Mouse (Mus musculus): ENCODE measurements around the gene Syn3. TPM values are rescaled to one million over a fixed set of nuclear protein-coding genes. Genes with fewer than 3 reads are reported as not detected.

Syn3 gene
- polyA plus RNA-seq, 1 experiment from 2014 or later, result 17.1 TPM

GRCm38 (mm10) chr10:86201006-86201405, 297.7 kb downstream of the Syn3 start:
- Histone ChIP-seq H3K27me3 (no peaks in the 10 kb centered on the region), H3K4me3 (no peak overlapping the region), H3K9me3 (no peaks in the 10 kb centered on the region), H3K9ac (replicated peaks) (no peak overlapping the region), H3K36me3 (no peaks in the 10 kb centered on the region), H3K4me2 (replicated peaks) (no peak overlapping the region), H3K4me1 (no peaks in the 10 kb centered on the region), H3K27ac (replicated peaks) (no peak overlapping the region)
- WGBS, result 95% methylated on average over 3 of the region's 3 CpGs
- ATAC-seq (replicated peaks), result no peak

GRCm38 (mm10) chr10:86196414-86197025, 302.2 kb downstream of the Syn3 start:
- Histone ChIP-seq H3K4me2 (replicated peaks) (no peak overlapping the region), H3K4me3 (no peak overlapping the region), H3K27ac (replicated peaks) (no peak overlapping the region), H3K9ac (replicated peaks) (no peak overlapping the region), H3K4me1 (no peaks in the 10 kb centered on the region), H3K9me3 (no peaks in the 10 kb centered on the region), H3K36me3 (no peaks in the 10 kb centered on the region), H3K27me3 (no peaks in the 10 kb centered on the region)
- WGBS, result 81% methylated on average over 3 of the region's 3 CpGs
- no peak for ATAC-seq (replicated peaks)

GRCm38 (mm10) chr10:86194722-86195121, 304.0 kb downstream of the Syn3 start:
- 62% methylated on average over 4 of the region's 4 CpGs for WGBS
- Histone ChIP-seq H3K27me3 (no peaks in the 10 kb centered on the region), H3K9ac (replicated peaks) (no peak overlapping the region), H3K4me2 (replicated peaks) (no peak overlapping the region), H3K9me3 (no peaks in the 10 kb centered on the region), H3K4me1 (no peaks in the 10 kb centered on the region), H3K27ac (replicated peaks) (no peak overlapping the region), H3K4me3 (no peak overlapping the region), H3K36me3 (no peaks in the 10 kb centered on the region)
- ATAC-seq (replicated peaks), result no peak

GRCm38 (mm10) chr10:86193863-86194434, 304.7 kb downstream of the Syn3 start:
- Histone ChIP-seq H3K27me3 (no peaks in the 10 kb centered on the region), H3K4me1 (no peaks in the 10 kb centered on the region), H3K4me3 (no peak overlapping the region), H3K36me3 (no peaks in the 10 kb centered on the region), H3K4me2 (replicated peaks) (no peak overlapping the region), H3K9me3 (no peaks in the 10 kb centered on the region), H3K27ac (replicated peaks) (no peak overlapping the region), H3K9ac (replicated peaks) (no peak overlapping the region)
- WGBS, result 51% methylated on average over 4 of the region's 4 CpGs
- ATAC-seq (replicated peaks), result no peak

GRCm38 (mm10) chr10:86188614-86189013, 310.1 kb downstream of the Syn3 start:
- no peak overlapping the region for H3K4me3 ChIP-seq
- H3K9me3 ChIP-seq, result no peaks in the 10 kb centered on the region
- H3K4me2 ChIP-seq (replicated peaks), result no peak overlapping the region
- 75% methylated on average over 4 of the region's 4 CpGs for WGBS
- H3K27ac ChIP-seq (replicated peaks), result no peak overlapping the region
- H3K27me3 ChIP-seq, result no peaks in the 10 kb centered on the region
- H3K4me1 ChIP-seq, result no peaks in the 10 kb centered on the region
- no peaks in the 10 kb centered on the region for H3K36me3 ChIP-seq
- no peak overlapping the region for H3K9ac ChIP-seq (replicated peaks)
- no peak for ATAC-seq (replicated peaks)

GRCm38 (mm10) chr10:86187881-86188280, 310.8 kb downstream of the Syn3 start:
- Histone ChIP-seq H3K4me3 (no peak overlapping the region), H3K9ac (replicated peaks) (no peak overlapping the region), H3K4me2 (replicated peaks) (no peak overlapping the region), H3K27me3 (no peaks in the 10 kb centered on the region), H3K9me3 (no peaks in the 10 kb centered on the region), H3K27ac (replicated peaks) (no peak overlapping the region), H3K36me3 (no peaks in the 10 kb centered on the region), H3K4me1 (no peaks in the 10 kb centered on the region)
- no peak for ATAC-seq (replicated peaks)
- 81% methylated on average over 5 of the region's 5 CpGs for WGBS

- Histone ChIP-seq H3K9ac (replicated peaks) (no peak overlapping the region), H3K4me2 (replicated peaks) (no peak overlapping the region), H3K9me3 (no peaks in the 10 kb centered on the region), H3K4me1 (no peaks in the 10 kb centered on the region), H3K27me3 (no peaks in the 10 kb centered on the region), H3K36me3 (no peaks in the 10 kb centered on the region), H3K27ac (replicated peaks) (no peak overlapping the region), H3K4me3 (no peak overlapping the region)
- 72% methylated on average over 8 of the region's 8 CpGs for WGBS
- no peak for ATAC-seq (replicated peaks)
These were observed 315.4 kb downstream of the Syn3 start for GRCm38 (mm10) chr10:86183148-86183885.

- Histone ChIP-seq H3K27me3 (no peaks in the 10 kb centered on the region), H3K4me2 (replicated peaks) (no peak overlapping the region), H3K4me3 (no peak overlapping the region), H3K9ac (replicated peaks) (no peak overlapping the region), H3K9me3 (no peaks in the 10 kb centered on the region), H3K36me3 (no peaks in the 10 kb centered on the region), H3K27ac (replicated peaks) (no peak overlapping the region), H3K4me1 (no peaks in the 10 kb centered on the region)
- WGBS, result 34% methylated on average over 3 of the region's 3 CpGs
- ATAC-seq (replicated peaks), result no peak
These were observed 316.4 kb downstream of the Syn3 start for GRCm38 (mm10) chr10:86182183-86182805.

- Histone ChIP-seq H3K9ac (replicated peaks) (no peak overlapping the region), H3K36me3 (no peaks in the 10 kb centered on the region), H3K27ac (replicated peaks) (no peak overlapping the region), H3K4me2 (replicated peaks) (no peak overlapping the region), H3K9me3 (no peaks in the 10 kb centered on the region), H3K27me3 (no peaks in the 10 kb centered on the region), H3K4me3 (no peak overlapping the region), H3K4me1 (no peaks in the 10 kb centered on the region)
- no peak for ATAC-seq (replicated peaks)
- 92% methylated on average over 2 of the region's 2 CpGs for WGBS
These were observed 322.3 kb downstream of the Syn3 start for GRCm38 (mm10) chr10:86176411-86176810.

- Histone ChIP-seq H3K36me3 (no peaks in the 10 kb centered on the region), H3K4me1 (no peaks in the 10 kb centered on the region), H3K9ac (replicated peaks) (no peak overlapping the region), H3K9me3 (no peaks in the 10 kb centered on the region), H3K4me2 (replicated peaks) (no peak overlapping the region), H3K27me3 (no peaks in the 10 kb centered on the region), H3K27ac (replicated peaks) (no peak overlapping the region), H3K4me3 (no peak overlapping the region)
- ATAC-seq (replicated peaks), result no peak
- WGBS, result 84% methylated on average over 6 of the region's 6 CpGs
These were observed 324.7 kb downstream of the Syn3 start for GRCm38 (mm10) chr10:86174017-86174416.

- WGBS, result 91% methylated on average over 4 of the region's 4 CpGs
- no peaks in the 10 kb centered on the region for H3K27me3 ChIP-seq
- no peaks in the 10 kb centered on the region for H3K4me1 ChIP-seq
- H3K9ac ChIP-seq (replicated peaks), result no peak overlapping the region
- H3K4me2 ChIP-seq (replicated peaks), result no peak overlapping the region
- H3K27ac ChIP-seq (replicated peaks), result no peak overlapping the region
- ATAC-seq (replicated peaks), result no peak
- no peaks in the 10 kb centered on the region for H3K36me3 ChIP-seq
- H3K4me3 ChIP-seq, result no peak overlapping the region
- H3K9me3 ChIP-seq, result no peaks in the 10 kb centered on the region
These were observed 325.4 kb downstream of the Syn3 start for GRCm38 (mm10) chr10:86173284-86173683.

GRCm38 (mm10) chr10:86171246-86171645, 327.4 kb downstream of the Syn3 start:
- no peak overlapping the region for H3K4me2 ChIP-seq (replicated peaks)
- H3K27ac ChIP-seq (replicated peaks), result no peak overlapping the region
- H3K36me3 ChIP-seq, result no peaks in the 10 kb centered on the region
- WGBS, result 98% methylated on average over 1 of the region's 1 CpGs
- H3K9me3 ChIP-seq, result no peaks in the 10 kb centered on the region
- no peaks in the 10 kb centered on the region for H3K27me3 ChIP-seq
- no peak overlapping the region for H3K9ac ChIP-seq (replicated peaks)
- no peaks in the 10 kb centered on the region for H3K4me1 ChIP-seq
- no peak for ATAC-seq (replicated peaks)
- H3K4me3 ChIP-seq, result no peak overlapping the region

All from forebrain, embryonic 15.5 days (tissue).